Mouse (Mus musculus): ENCODE results near the gene Slc35g1.
"Not testable (repeated sequence)": the region's sequence is repeated elsewhere in the genome, so short reads cannot be mapped to it uniquely, and the experiment has no call there.

DNA sequence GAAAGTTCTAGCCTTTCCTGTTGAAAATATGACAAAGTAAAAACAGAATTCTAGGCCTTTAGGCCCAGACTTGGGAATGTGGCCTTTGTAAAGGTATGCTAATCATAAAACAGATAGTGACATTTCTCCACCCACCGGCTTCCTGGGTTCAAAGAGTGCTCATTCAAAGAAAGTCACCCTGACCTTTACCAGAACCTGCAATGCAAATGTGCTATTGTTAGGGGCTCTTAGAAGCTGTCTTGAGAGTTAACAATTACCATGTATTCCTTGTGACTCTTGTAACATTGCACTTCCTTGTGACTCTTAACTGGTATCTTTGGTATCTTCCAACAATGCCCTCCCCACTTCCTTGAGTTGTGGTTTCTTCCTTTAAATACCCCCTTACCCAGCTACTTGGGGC, 8.8 kb upstream of the Slc35g1 start:
- TF ChIP-seq CTCF (IDR thresholded peaks at IDR 0.05; ENCODE audit: borderline replicate concordance, extremely low read depth, insufficient read depth, insufficient read length); POLR2A (IDR thresholded peaks at IDR 0.05; ENCODE audit: borderline replicate concordance, extremely low read depth, insufficient read depth, insufficient read length, poor library complexity, severe bottlenecking): not testable (repeated sequence)
